Mouse (Mus musculus) liver, postnatal 0 days (tissue): Measurements from ENCODE around the gene Slc35a3. TPM values are rescaled to one million over a fixed set of nuclear protein-coding genes. Genes with fewer than 3 reads are reported as not detected.

ENCODE experiments used
- ATAC-seq: fragments of 200-750 bp; cut with Nextera tagmentation; 2 replicates; pipeline ENCODE4 v1.8.0; 2017; ENCODE audit warnings: mild to moderate bottlenecking, moderate library complexity
- DNase-seq: peaks from one replicate; pipeline ENCODE4 v3.0.0-alpha.2; 2016
- H3K27ac ChIP-seq: fragments of 300-500 bp; sonication (generic); 2 replicates; pipeline ENCODE4 v1.5.1; 2014; ENCODE audit warnings: antibody characterized with exemption, moderate library complexity, mild to moderate bottlenecking, low read depth
- H3K27me3 ChIP-seq: fragments of 300-500 bp; sonication (generic); 2 replicates; pipeline ENCODE4 v1.6.1; 2014; ENCODE audit warnings: low read length, control low read depth, mixed read lengths; ENCODE audit not compliant: insufficient read depth
- H3K36me3 ChIP-seq: fragments of 300-500 bp; sonication (generic); replicated peaks from 2 replicates; pipeline ENCODE4 v1.6.1; 2014; ENCODE audit warnings: mild to moderate bottlenecking, control low read depth, low read length, moderate library complexity, mixed read lengths; ENCODE audit not compliant: insufficient read depth
- H3K4me1 ChIP-seq: fragments of 300-500 bp; sonication (generic); 2 replicates; pipeline ENCODE4 v1.6.1; 2014; ENCODE audit warnings: antibody characterized with exemption, mild to moderate bottlenecking, control low read depth; ENCODE audit not compliant: insufficient read depth
- H3K4me2 ChIP-seq: fragments of 300-500 bp; sonication (generic); 2 replicates; pipeline ENCODE4 v1.6.1; 2014; ENCODE audit warnings: low read depth, mild to moderate bottlenecking, low read length, moderate library complexity, mixed read lengths
- H3K4me3 ChIP-seq: fragments of 300-500 bp; sonication (generic); 2 replicates; pipeline ENCODE4 v1.5.1; 2014; ENCODE audit warnings: low read depth, low read length
- H3K9ac ChIP-seq: fragments of 300-500 bp; sonication (generic); replicated peaks from 2 replicates; pipeline ENCODE4 v1.6.1; 2014; ENCODE audit warnings: mild to moderate bottlenecking, moderate library complexity
- H3K9me3 ChIP-seq: fragments of 300-500 bp; sonication (generic); 2 replicates; pipeline ENCODE4 v1.6.1; 2016; ENCODE audit warnings: mild to moderate bottlenecking, control low read depth, low read length, mixed read lengths
- CTCF ChIP-seq: sonication (generic); IDR thresholded peaks from 2 replicates; pipeline ENCODE4 v1.5.1; 2016; ENCODE audit warnings: antibody characterized with exemption, low read depth
- EP300 ChIP-seq: IDR thresholded peaks from 2 replicates; pipeline ENCODE4 v1.6.1; 2016; ENCODE audit warnings: antibody characterized with exemption, low read depth, mild to moderate bottlenecking
- WGBS: fragments of 180-500 bp; shearing (Covaris S2); extraction: QIAGEN DNeasy Blood & Tissue Kit; methylation state at CpG from one replicate; pipeline ENCODE4 v1.1.7; 2014; ENCODE audit not compliant: insufficient replicate concordance; 5-methylcytosine and 5-hydroxymethylcytosine counted together
- polyA plus RNA-seq: library from polyadenylated mRNA; unstranded; fragments of >200 nt; fragmentation: Nextera tagmentation; extraction: Ambion mirVana; gene quantifications from 2 replicates; pipeline ENCODE4 v1.2.1, GENCODE M21; 2015

Slc35a3 gene
- polyA plus RNA-seq, 1 experiment from 2014 or later = 7.5 TPM

GRCm38 (mm10) chr3:116718951-116719350, 6.3 kb upstream of the Slc35a3 start:
- Histone ChIP-seq H3K9me3 (no peaks in the 10 kb centered on the region), H3K4me1 (no peaks in the 10 kb centered on the region), H3K36me3 (no peaks in the 10 kb centered on the region), H3K27ac (no peak overlapping the region), H3K9ac (no peak overlapping the region), H3K4me3 (no peak overlapping the region), H3K4me2 (no peak overlapping the region), H3K27me3 (no peaks in the 10 kb centered on the region)
- 53% methylated on average over 3 of the region's 3 CpGs for WGBS
- ATAC-seq = no peak
- TF ChIP-seq CTCF = no peak
- no peak for TF ChIP-seq EP300
- DNase-seq = no peak

- H3K27me3 ChIP-seq = no peaks in the 10 kb centered on the region
- peaks cover 17% of the 10 kb centered on the region for H3K4me1 ChIP-seq
- H3K36me3 ChIP-seq = no peaks in the 10 kb centered on the region
- H3K9ac ChIP-seq = peak overlapping the region; percentile 86; the same call in 1 of the 2 replicates
- 25% methylated on average over 5 of the region's 5 CpGs for WGBS
- TF ChIP-seq CTCF = no peak
- TF ChIP-seq EP300 = no peak
- DNase-seq = no peak
- H3K9me3 ChIP-seq = no peaks in the 10 kb centered on the region
- H3K4me3 ChIP-seq = peak overlapping the region; percentile 96
- peak overlapping the region; percentile 83 for H3K4me2 ChIP-seq
- no peak for ATAC-seq
- H3K27ac ChIP-seq = peak overlapping the region; percentile 84
Observed at GRCm38 (mm10) chr3:116713031-116713430, 400 bp upstream of the Slc35a3 start.

- peak; percentile 85 for DNase-seq
- H3K27ac ChIP-seq = peak overlapping the region; percentile 84
- H3K4me3 ChIP-seq = peak overlapping the region; percentile 96
- H3K9ac ChIP-seq = peak overlapping the region; percentile 86
- H3K4me1 ChIP-seq = peaks cover 17% of the 10 kb centered on the region
- 0 out of 2 replicates have a peak, but pooled peaks cover 3% of the 10 kb centered on the region for H3K36me3 ChIP-seq
- H3K27me3 ChIP-seq = no peaks in the 10 kb centered on the region
- 1% methylated on average over 83 of the region's 85 CpGs for WGBS
- H3K9me3 ChIP-seq = no peaks in the 10 kb centered on the region
- ATAC-seq = peak; percentile 95
- peak overlapping the region; percentile 83 for H3K4me2 ChIP-seq
- no peak for TF ChIP-seq CTCF
Observed at GRCm38 (mm10) chr3:116711624-116712435, 801 bp downstream of the Slc35a3 start.

- no peak for ATAC-seq
- Histone ChIP-seq H3K27ac (no peak overlapping the region), H3K9me3 (no peaks in the 10 kb centered on the region), H3K4me3 (peak overlapping the region; percentile 96), H3K36me3 (peaks cover 6% of the 10 kb centered on the region; the same call in 1 of the 2 replicates), H3K4me1 (peaks cover 17% of the 10 kb centered on the region), H3K27me3 (no peaks in the 10 kb centered on the region), H3K4me2 (peak overlapping the region; percentile 83), H3K9ac (peak overlapping the region; percentile 49; the same call in 1 of the 2 replicates)
- WGBS = 29% methylated on average over 9 of the region's 9 CpGs
- DNase-seq = no peak
- TF ChIP-seq EP300 (no peak), CTCF (no peak)
Observed at GRCm38 (mm10) chr3:116710941-116711340, 1.7 kb downstream of the Slc35a3 start.

GRCm38 (mm10) chr3:116705637-116706204, 6.9 kb downstream of the Slc35a3 start:
- H3K4me2 ChIP-seq = no peak overlapping the region
- H3K27ac ChIP-seq = no peak overlapping the region
- WGBS = 90% methylated on average over 1 of the region's 1 CpGs
- H3K27me3 ChIP-seq = no peaks in the 10 kb centered on the region
- no peak for ATAC-seq
- H3K9me3 ChIP-seq = no peaks in the 10 kb centered on the region
- peaks cover 10% of the 10 kb centered on the region for H3K4me1 ChIP-seq
- no peak for TF ChIP-seq CTCF
- no peak for TF ChIP-seq EP300
- no peak overlapping the region for H3K9ac ChIP-seq
- H3K4me3 ChIP-seq = no peak overlapping the region
- no peak for DNase-seq
- peaks cover 6% of the 10 kb centered on the region; the same call in 1 of the 2 replicates for H3K36me3 ChIP-seq

- ATAC-seq = peak; percentile 83
Observed at GRCm38 (mm10) chr3:116703835-116704234, 8.8 kb downstream of the Slc35a3 start.

More at GRCm38 (mm10) chr3:116703835-116704234, 8.8 kb downstream of the Slc35a3 start:
- Histone ChIP-seq H3K4me3 (no peak overlapping the region), H3K4me1 (0 out of 2 replicates have a peak, but pooled peaks cover 3% of the 10 kb centered on the region), H3K9ac (no peak overlapping the region), H3K9me3 (no peaks in the 10 kb centered on the region), H3K4me2 (no peak overlapping the region), H3K27me3 (no peaks in the 10 kb centered on the region), H3K27ac (0 out of 2 replicates have a peak overlapping the region, but pooled peaks have one; percentile 23), H3K36me3 (peaks cover 6% of the 10 kb centered on the region; the same call in 1 of the 2 replicates)
- 77% methylated on average over 5 of the region's 5 CpGs for WGBS
- peak; percentile 35 for DNase-seq
- TF ChIP-seq CTCF = peak; percentile 42
- TF ChIP-seq EP300 = no peak
